Mouse (Mus musculus) lung, postnatal 10 days (tissue): Measurements from ENCODE around the gene Vmn2r106.

Experiments used
- DNase-seq: peaks from one replicate; pipeline ENCODE4 v3.0.0; 2021

The Vmn2r106 gene

GRCm38 (mm10) chr17:20285453-20285852 lies at the start of gene Vmn2r106:
Vmn2r106 (minus strand) TSS chr17:20285553.
- DNase-seq: no peak

- DNase-seq: no peak
Observed at GRCm38 (mm10) chr17:20305790-20306189, 20.4 kb upstream of the Vmn2r106 start.

- no peak for DNase-seq
Observed at GRCm38 (mm10) chr17:20286906-20287305, 1.6 kb upstream of the Vmn2r106 start.

GRCm38 (mm10) chr17:20255522-20255921 lies 29.8 kb downstream of the Vmn2r106 start:
- no peak for DNase-seq

- no peak for DNase-seq
Observed at GRCm38 (mm10) chr17:20234952-20235351, 50.4 kb downstream of the Vmn2r106 start, which contains the start of gene Vmn2r105. Vmn2r105 (minus strand) TSS chr17:20235052.
